Mouse (Mus musculus): ENCODE data around the gene Idnk. TPM values are rescaled to one million over a fixed set of nuclear protein-coding genes. Genes with fewer than 3 reads are reported as not detected.
"Not testable (repeated sequence)": the region's sequence is repeated elsewhere in the genome, so short reads cannot be mapped to it uniquely, and the experiment has no call there.

Gene Idnk
- total RNA-seq, 2 experiments from 2014 or later = 14.4 to 15.0 TPM

GRCm38 (mm10) chr13:58129687-58130246 lies 27.7 kb upstream of the Idnk start:
- ATAC-seq (replicated peaks; ENCODE audit: low FRiP score, poor library complexity, severe bottlenecking) = no peak

GRCm38 (mm10) chr13:58131692-58132091 lies 25.8 kb upstream of the Idnk start:
- no peak for ATAC-seq (replicated peaks; ENCODE audit: low FRiP score, poor library complexity, severe bottlenecking)

GRCm38 (mm10) chr13:58146603-58147002 lies 10.8 kb upstream of the Idnk start:
- not testable (repeated sequence) for ATAC-seq (replicated peaks; ENCODE audit: low FRiP score, poor library complexity, severe bottlenecking)

- ATAC-seq (replicated peaks; ENCODE audit: low FRiP score, poor library complexity, severe bottlenecking) = no peak
Measured at GRCm38 (mm10) chr13:58147760-58148159, 9.7 kb upstream of the Idnk start.

- ATAC-seq (replicated peaks; ENCODE audit: low FRiP score, poor library complexity, severe bottlenecking) = peak; percentile 96
Measured at GRCm38 (mm10) chr13:58148256-58148831, 9.1 kb upstream of the Idnk start.

- ATAC-seq (replicated peaks; ENCODE audit: low FRiP score, poor library complexity, severe bottlenecking) = peak; percentile 83
Measured at GRCm38 (mm10) chr13:58149033-58149558, 8.4 kb upstream of the Idnk start.

- ATAC-seq (replicated peaks; ENCODE audit: low FRiP score, poor library complexity, severe bottlenecking) = no peak
Measured at GRCm38 (mm10) chr13:58149629-58150028, 7.8 kb upstream of the Idnk start.

- no peak for ATAC-seq (replicated peaks; ENCODE audit: low FRiP score, poor library complexity, severe bottlenecking)
Measured at GRCm38 (mm10) chr13:58150442-58150841, 7.0 kb upstream of the Idnk start.

- ATAC-seq (replicated peaks; ENCODE audit: low FRiP score, poor library complexity, severe bottlenecking) = no peak
Measured at GRCm38 (mm10) chr13:58156031-58156430, 1.4 kb upstream of the Idnk start.

GRCm38 (mm10) chr13:58157036-58157435 lies 413 bp upstream of the Idnk start:
- ATAC-seq (replicated peaks; ENCODE audit: low FRiP score, poor library complexity, severe bottlenecking) = no peak

- ATAC-seq (replicated peaks; ENCODE audit: low FRiP score, poor library complexity, severe bottlenecking) = peak; percentile 85
Measured at GRCm38 (mm10) chr13:58158099-58158912, 857 bp downstream of the Idnk start.

GRCm38 (mm10) chr13:58160761-58161160 lies 3.3 kb downstream of the Idnk start:
- no peak for ATAC-seq (replicated peaks; ENCODE audit: low FRiP score, poor library complexity, severe bottlenecking)

GRCm38 (mm10) chr13:58163343-58163742 lies 5.9 kb downstream of the Idnk start:
- ATAC-seq (replicated peaks; ENCODE audit: low FRiP score, poor library complexity, severe bottlenecking) = no peak

- no peak for ATAC-seq (replicated peaks; ENCODE audit: low FRiP score, poor library complexity, severe bottlenecking)
Measured at GRCm38 (mm10) chr13:58168119-58168518, 10.7 kb downstream of the Idnk start.

- no peak for ATAC-seq (replicated peaks; ENCODE audit: low FRiP score, poor library complexity, severe bottlenecking)
Measured at GRCm38 (mm10) chr13:58176105-58176504, 18.7 kb downstream of the Idnk start.

- no peak for ATAC-seq (replicated peaks; ENCODE audit: low FRiP score, poor library complexity, severe bottlenecking)
Measured at GRCm38 (mm10) chr13:58177511-58178208, 20.2 kb downstream of the Idnk start.

GRCm38 (mm10) chr13:58181607-58182551 lies 24.4 kb downstream of the Idnk start:
- ATAC-seq (replicated peaks; ENCODE audit: low FRiP score, poor library complexity, severe bottlenecking) = no peak

- no peak for ATAC-seq (replicated peaks; ENCODE audit: low FRiP score, poor library complexity, severe bottlenecking)
Measured at GRCm38 (mm10) chr13:58184111-58184510, 26.7 kb downstream of the Idnk start.

GRCm38 (mm10) chr13:58186281-58186680 lies 28.8 kb downstream of the Idnk start:
- ATAC-seq (replicated peaks; ENCODE audit: low FRiP score, poor library complexity, severe bottlenecking) = no peak
